Mouse (Mus musculus) G1E (cell line): ENCODE results near the gene Tpo. TPM values are rescaled to one million over a fixed set of nuclear protein-coding genes. Genes with fewer than 3 reads are reported as not detected.
A peak's percentile ranks its signal among the peaks of the same experiment; 100 is the strongest.

ENCODE experiments used
- ATAC-seq: 2 replicates; pipeline ENCODE4 v1.8.0; 2016; ENCODE audit warnings: mild to moderate bottlenecking; ENCODE audit not compliant: insufficient number of reproducible peaks, poor library complexity, low FRiP score, severe bottlenecking; ENCODE audit errors: extremely low read depth
- DNase-seq: peaks from one replicate; pipeline ENCODE4 v3.0.0; 2012; ENCODE audit warnings: low spot score
- H3K27me3 ChIP-seq: 2 replicates; pipeline ENCODE4 v1.6.1; 2012; ENCODE audit warnings: mild to moderate bottlenecking, low read length, inconsistent platforms; ENCODE audit not compliant: insufficient read depth
- H3K36me3 ChIP-seq: replicated peaks from 2 replicates; pipeline ENCODE3; 2012; ENCODE audit warnings: mild to moderate bottlenecking, inconsistent platforms
- H3K4me1 ChIP-seq: 2 replicates; pipeline ENCODE4 v1.6.1; 2012; ENCODE audit warnings: low read depth, low read length, inconsistent platforms, mixed read lengths; ENCODE audit not compliant: insufficient read depth
- H3K4me3 ChIP-seq: 2 replicates; pipeline ENCODE4 v1.5.1; 2012; ENCODE audit warnings: low read depth, mild to moderate bottlenecking, inconsistent platforms, low read length, moderate library complexity, mixed read lengths
- H3K9me3 ChIP-seq: replicated peaks from 2 replicates; pipeline ENCODE4 v1.6.1; 2012; ENCODE audit warnings: inconsistent platforms
- CTCF ChIP-seq: IDR thresholded peaks from 2 replicates; pipeline ENCODE4 v1.5.1; 2012; ENCODE audit warnings: low read depth, low read length, inconsistent platforms, mixed read lengths
- GATA1 ChIP-seq: IDR thresholded peaks from 2 replicates; pipeline ENCODE4 v1.6.1; 2012; ENCODE audit warnings: borderline replicate concordance, low read length, inconsistent platforms, mixed read lengths
- GATA2 ChIP-seq: IDR thresholded peaks from 2 replicates; pipeline ENCODE4 v1.6.1; 2012; ENCODE audit warnings: low read depth, low read length, inconsistent platforms, borderline replicate concordance
- POLR2AphosphoS5 ChIP-seq: IDR thresholded peaks from 2 replicates; pipeline ENCODE4 v1.6.1; 2012; ENCODE audit warnings: low read depth, low read length, inconsistent platforms; ENCODE audit not compliant: insufficient replicate concordance
- TAL1 ChIP-seq: conservative IDR thresholded peaks from 2 replicates; pipeline ENCODE4 v1.6.1; 2012; ENCODE audit warnings: low read depth, low read length, inconsistent platforms, mixed read lengths
- polyA plus RNA-seq: library from polyadenylated mRNA; stranded (reverse); fragments of >175 nt; gene quantifications from 2 replicates; pipeline ENCODE4 v1.2.3, GENCODE M21; 2012
- total RNA-seq, 2 experiments: library from RNA; stranded (forward) in 1 of 2; stranded (reverse) in 1 of 2; fragments of 200-1000 nt in 1 of 2; fragments of >200 nt in 1 of 2; fragmentation: Nextera tagmentation in 1 of 2; gene quantifications; 2 replicates each; pipeline ENCODE4 v1.2.3; 2014 to 2017

The Tpo gene
- total and polyA plus RNA-seq, 3 experiments: 0.05 TPM; not detected in 2

GRCm38 (mm10) chr12:30006586-30006985 is 125.8 kb downstream of the Tpo start:
- TF ChIP-seq GATA1 (no peak), CTCF (no peak), POLR2AphosphoS5 (no peak), GATA2 (no peak), TAL1 (no peak)
- Histone ChIP-seq H3K9me3 (peaks cover 81% of the 10 kb centered on the region), H3K36me3 (no peaks in the 10 kb centered on the region), H3K27me3 (peaks cover 4% of the 10 kb centered on the region; the same call in 1 of the 2 replicates), H3K4me1 (no peaks in the 10 kb centered on the region; the same call in 1 of the 2 replicates), H3K4me3 (peak overlapping the region; percentile 18; the same call in 1 of the 2 replicates)
- DNase-seq (no peak), ATAC-seq (no peak)

Other genes starting within 250 kb of the Tpo start
- gene Pxdn, start 195.0 kb downstream of the Tpo start, total RNA-seq (2014; fragmentation: Nextera tagmentation): not detected in 2 replicates
- gene Pxdn, start 195.0 kb downstream of the Tpo start, total RNA-seq (2017): 0.12 and 0.44 TPM in 2 replicates
- not detected in 2 replicates for gene Pxdn, start 195.0 kb downstream of the Tpo start, polyA plus RNA-seq
- gene Sntg2, start 240.8 kb upstream of the Tpo start, total RNA-seq (2014; fragmentation: Nextera tagmentation): not detected in 2 replicates
- gene Sntg2, start 240.8 kb upstream of the Tpo start, total RNA-seq (2017): 0.29 TPM in 1 of 2 replicates, not detected in the other
- not detected in 2 replicates for gene Sntg2, start 240.8 kb upstream of the Tpo start, polyA plus RNA-seq